Mouse (Mus musculus): ENCODE measurements around the gene Cfap300. TPM values are rescaled to one million over a fixed set of nuclear protein-coding genes. Genes with fewer than 3 reads are reported as not detected.

Gene Cfap300
- polyA plus RNA-seq, 1 experiment, result 1.9 TPM

Other genes with a start within 250 kb of the Cfap300 start
- gene Birc2, start 205.8 kb downstream of the Cfap300 start, polyA plus RNA-seq (2012; ENCODE audit: insufficient read depth, insufficient read length, missing spikeins), result 10.1 and 19.7 TPM in 2 replicates
- gene Birc3, start 169.6 kb downstream of the Cfap300 start, polyA plus RNA-seq (2012; ENCODE audit: insufficient read depth, insufficient read length, missing spikeins), result 12.6 and 14.9 TPM in 2 replicates
- gene Yap1, start 38.2 kb downstream of the Cfap300 start, polyA plus RNA-seq (2012; ENCODE audit: insufficient read depth, insufficient read length, missing spikeins), result 25.6 and 60.3 TPM in 2 replicates
- 0.67 and 1.8 TPM in 2 replicates for gene Cep126, start 91.5 kb upstream of the Cfap300 start, polyA plus RNA-seq (2012; ENCODE audit: insufficient read depth, insufficient read length, missing spikeins)